Mouse (Mus musculus) spleen, adult 2 months (tissue): ENCODE measurements around the gene Tmsb4x.

Source experiments
- CTCF ChIP-seq: fragments of 200-500 bp; IDR thresholded peaks from 2 replicates; pipeline ENCODE4 v1.5.1; 2011; ENCODE audit warnings: mild to moderate bottlenecking, inconsistent platforms; ENCODE audit not compliant: insufficient read depth, insufficient read length, insufficient replicate concordance; ENCODE audit errors: extremely low read depth
- POLR2A ChIP-seq: fragments of 200-500 bp; IDR thresholded peaks from 2 replicates; pipeline ENCODE4 v1.6.1; 2011; ENCODE audit warnings: low read depth, low read length, inconsistent platforms

- peak; percentile 45; the same call in 1 of the 2 replicates for TF ChIP-seq CTCF
- TF ChIP-seq POLR2A = no peak
Measured at GRCm38 (mm10) chrX:167229206-167229605, 20.1 kb upstream of the Tmsb4x start.
